Mouse (Mus musculus) heart, postnatal 0 days (tissue): ENCODE results near the gene Tgif2. TPM values are rescaled to one million over a fixed set of nuclear protein-coding genes. Genes with fewer than 3 reads are reported as not detected.
"Not testable (repeated sequence)": the region's sequence is repeated elsewhere in the genome, so short reads cannot be mapped to it uniquely, and the experiment has no call there.

Source experiments
- ATAC-seq: fragments of 200-750 bp; cut with Nextera tagmentation; 2 replicates; pipeline ENCODE4 v1.8.0; 2017; ENCODE audit warnings: low read depth, moderate number of reproducible peaks, moderate library complexity; ENCODE audit not compliant: insufficient read depth
- DNase-seq: peaks from one replicate; pipeline ENCODE4 v3.0.0-alpha.2; 2016; ENCODE audit warnings: low spot score
- H3K27ac ChIP-seq: fragments of 300-500 bp; sonication (generic); 2 replicates; pipeline ENCODE4 v1.5.1; 2014; ENCODE audit warnings: low read depth, mild to moderate bottlenecking
- H3K27me3 ChIP-seq: fragments of 300-500 bp; sonication (generic); 2 replicates; pipeline ENCODE4 v1.6.1; 2014; ENCODE audit warnings: low read length, mixed read lengths; ENCODE audit not compliant: control insufficient read depth, insufficient read depth
- H3K36me3 ChIP-seq: fragments of 300-500 bp; sonication (generic); replicated peaks from 2 replicates; pipeline ENCODE4 v1.6.1; 2014; ENCODE audit warnings: low read length, mixed read lengths; ENCODE audit not compliant: control insufficient read depth, insufficient read depth
- H3K4me1 ChIP-seq: fragments of 300-500 bp; sonication (generic); 2 replicates; pipeline ENCODE4 v1.6.1; 2014; ENCODE audit warnings: antibody characterized with exemption; ENCODE audit not compliant: control insufficient read depth, insufficient read depth
- H3K4me2 ChIP-seq: fragments of 300-500 bp; sonication (generic); 2 replicates; pipeline ENCODE4 v1.6.1; 2014; ENCODE audit warnings: low read depth, mild to moderate bottlenecking, low read length, moderate library complexity
- H3K4me3 ChIP-seq: fragments of 300-500 bp; sonication (generic); 2 replicates; pipeline ENCODE4 v1.5.1; 2014; ENCODE audit warnings: low read depth, low read length
- H3K9ac ChIP-seq: fragments of 300-500 bp; sonication (generic); replicated peaks from 2 replicates; pipeline ENCODE4 v1.6.1; 2014; ENCODE audit warnings: low read depth, low read length, mixed read lengths
- H3K9me3 ChIP-seq: fragments of 300-500 bp; sonication (generic); replicated peaks from 2 replicates; pipeline ENCODE4 v1.6.1; 2016; ENCODE audit warnings: low read length; ENCODE audit not compliant: control insufficient read depth
- CTCF ChIP-seq: IDR thresholded peaks from 2 replicates; pipeline ENCODE4 v1.5.1; 2016; ENCODE audit warnings: antibody characterized with exemption, control low read depth, low read depth
- EP300 ChIP-seq: IDR thresholded peaks from 2 replicates; pipeline ENCODE4 v1.6.1; 2016; ENCODE audit warnings: antibody characterized with exemption, low read depth
- whole genome bisulfite sequencing: fragments of 180-500 bp; shearing (Covaris S2); extraction: QIAGEN DNeasy Blood & Tissue Kit; methylation state at CpG from one replicate; pipeline ENCODE4 v1.1.7; 2014; 5-methylcytosine and 5-hydroxymethylcytosine counted together
- polyA plus RNA-seq: library from polyadenylated mRNA; unstranded; fragments of >200 nt; fragmentation: Nextera tagmentation; extraction: Ambion mirVana; gene quantifications from 2 replicates; pipeline ENCODE4 v1.2.1, GENCODE M21; 2015
- total RNA-seq: library from RNA; depleted of rRNA; stranded (reverse); fragments of >200 nt; gene quantifications from 2 replicates; pipeline ENCODE4 v1.2.3, GENCODE M21; 2014; ENCODE audit warnings: low replicate concordance; rRNA removed

Gene Tgif2
- total RNA-seq (19.7 and 28.3 TPM in 2 replicates), polyA plus RNA-seq (11.6 and 14.6 TPM in 2 replicates)

- H3K9me3 ChIP-seq = no peaks in the 10 kb centered on the region
- H3K4me3 ChIP-seq = peak within 1 kb of the TSS; percentile 93
- TF ChIP-seq EP300 (peak; percentile 42; the same call in 1 of the 2 replicates), CTCF (no peak)
- H3K4me2 ChIP-seq = peak within 1 kb of the TSS; percentile 96
- DNase-seq = peak; percentile 88
- H3K27me3 ChIP-seq = no peaks in the 10 kb centered on the region
- H3K27ac ChIP-seq = peak within 1 kb of the TSS; percentile 92
- H3K9ac ChIP-seq = peak within 1 kb of the TSS; percentile 84
- 0 out of 2 replicates have a peak, but pooled peaks cover 9% of the 10 kb centered on the region for H3K36me3 ChIP-seq
- 5% methylated on average over 50 of the region's 61 CpGs for WGBS
- peak; percentile 88 for ATAC-seq
- peaks cover 30% of the 10 kb centered on the region for H3K4me1 ChIP-seq
Observed at GRCm38 (mm10) chr2:156839319-156840191, at the start of gene Tgif2. Gene Tgif2 (plus strand): TSS chr2:156840007.

- H3K36me3 ChIP-seq = no peaks in the 10 kb centered on the region
- 0 out of 2 replicates have a peak, but pooled peaks cover 3% of the 10 kb centered on the region for H3K9me3 ChIP-seq
- no peak overlapping the region for H3K27ac ChIP-seq
- no peak overlapping the region for H3K9ac ChIP-seq
- ATAC-seq (no peak), DNase-seq (no peak)
- 87% methylated on average over 1 of the region's 1 CpGs for WGBS
- no peaks in the 10 kb centered on the region for H3K27me3 ChIP-seq
- H3K4me1 ChIP-seq = no peaks in the 10 kb centered on the region
- no peak overlapping the region for H3K4me3 ChIP-seq
- TF ChIP-seq CTCF (no peak), EP300 (no peak)
- H3K4me2 ChIP-seq = no peak overlapping the region
Observed at GRCm38 (mm10) chr2:156798516-156798915, 41.3 kb upstream of the Tgif2 start.

- Histone ChIP-seq H3K27me3 (no peaks in the 10 kb centered on the region), H3K27ac (no peak overlapping the region), H3K4me3 (no peak overlapping the region), H3K9ac (no peak overlapping the region), H3K4me1 (no peaks in the 10 kb centered on the region), H3K36me3 (no peaks in the 10 kb centered on the region), H3K9me3 (no peaks in the 10 kb centered on the region), H3K4me2 (no peak overlapping the region)
- DNase-seq = no peak
- ATAC-seq = no peak
- no peak for TF ChIP-seq EP300
- TF ChIP-seq CTCF = no peak
- WGBS = 67% methylated on average over 4 of the region's 4 CpGs
Observed at GRCm38 (mm10) chr2:156801045-156801444, 38.8 kb upstream of the Tgif2 start.

- WGBS = 40% methylated on average over 9 of the region's 9 CpGs
- not testable (repeated sequence) for H3K27ac ChIP-seq, H3K4me2 ChIP-seq, H3K4me3 ChIP-seq, H3K36me3 ChIP-seq, H3K27me3 ChIP-seq, DNase-seq, H3K9me3 ChIP-seq, H3K9ac ChIP-seq, ATAC-seq, H3K4me1 ChIP-seq
Observed at GRCm38 (mm10) chr2:156802116-156802515, 37.7 kb upstream of the Tgif2 start.

GRCm38 (mm10) chr2:156803698-156804372 is 36.0 kb upstream of the Tgif2 start:
- no peaks in the 10 kb centered on the region for H3K36me3 ChIP-seq
- H3K27me3 ChIP-seq = no peaks in the 10 kb centered on the region
- H3K4me2 ChIP-seq = no peak overlapping the region
- no peak overlapping the region for H3K9ac ChIP-seq
- WGBS = 58% methylated on average over 4 of the region's 4 CpGs
- H3K27ac ChIP-seq = no peak overlapping the region
- no peak overlapping the region for H3K4me3 ChIP-seq
- H3K9me3 ChIP-seq = no peaks in the 10 kb centered on the region
- ATAC-seq (no peak), DNase-seq (no peak)
- TF ChIP-seq EP300 (no peak), CTCF (no peak)
- H3K4me1 ChIP-seq = no peaks in the 10 kb centered on the region
